Mouse (Mus musculus) cortical plate, adult 2 months (tissue): Measurements from ENCODE around the gene AI837181.

Source experiments
- CTCF ChIP-seq: fragments of 200-500 bp; IDR thresholded peaks from 2 replicates; pipeline ENCODE4 v1.5.1; 2011; ENCODE audit warnings: mild to moderate bottlenecking, control low read depth, low read length; ENCODE audit not compliant: insufficient read depth; ENCODE audit errors: extremely low read depth
- POLR2A ChIP-seq: fragments of 200-500 bp; IDR thresholded peaks from 2 replicates; pipeline ENCODE4 v1.6.1; 2011; ENCODE audit warnings: mild to moderate bottlenecking, low read length, control low read depth; ENCODE audit not compliant: insufficient read depth; ENCODE audit errors: extremely low read depth

GRCm38 (mm10) chr19:5465037-5465436 lies 40.1 kb downstream of the AI837181 start:
- no peak for TF ChIP-seq POLR2A
- TF ChIP-seq CTCF: no peak
